Mouse (Mus musculus) kidney, postnatal 0 days (tissue): ENCODE results near the gene H2afx. TPM values are rescaled to one million over a fixed set of nuclear protein-coding genes. Genes with fewer than 3 reads are reported as not detected.
A peak's percentile ranks its signal among the peaks of the same experiment; 100 is the strongest.

ENCODE experiments used
- ATAC-seq: fragments of 200-750 bp; cut with Nextera tagmentation; replicated peaks from 2 replicates; pipeline ENCODE4 v1.8.0; 2017; ENCODE audit warnings: low read depth, moderate number of reproducible peaks, moderate TSS enrichment, moderate library complexity; ENCODE audit not compliant: low FRiP score
- DNase-seq: peaks from one replicate; pipeline ENCODE4 v3.0.0-alpha.2; 2016; ENCODE audit warnings: low spot score
- H3K27ac ChIP-seq: fragments of 300-500 bp; sonication (generic); 2 replicates; pipeline ENCODE4 v1.5.1; 2014; ENCODE audit warnings: mild to moderate bottlenecking
- H3K27me3 ChIP-seq: fragments of 300-500 bp; sonication (generic); 2 replicates; pipeline ENCODE4 v1.6.1; 2014; ENCODE audit warnings: low read length, mixed read lengths; ENCODE audit not compliant: insufficient read depth
- H3K36me3 ChIP-seq: fragments of 300-500 bp; sonication (generic); 2 replicates; pipeline ENCODE4 v1.6.1; 2014; ENCODE audit warnings: low read length, mixed read lengths; ENCODE audit not compliant: insufficient read depth
- H3K4me1 ChIP-seq: fragments of 300-500 bp; sonication (generic); replicated peaks from 2 replicates; pipeline ENCODE4 v1.6.1; 2014; ENCODE audit warnings: antibody characterized with exemption, low read length, mixed read lengths; ENCODE audit not compliant: insufficient read depth
- H3K4me2 ChIP-seq: fragments of 300-500 bp; sonication (generic); 2 replicates; pipeline ENCODE4 v1.6.1; 2014; ENCODE audit warnings: mild to moderate bottlenecking, low read length, moderate library complexity, mixed read lengths
- H3K4me3 ChIP-seq: fragments of 300-500 bp; sonication (generic); replicated peaks from 2 replicates; pipeline ENCODE4 v1.5.1; 2014; ENCODE audit warnings: low read depth, low read length
- H3K9ac ChIP-seq: fragments of 300-500 bp; sonication (generic); 2 replicates; pipeline ENCODE4 v1.6.1; 2014; ENCODE audit warnings: low read depth, low read length
- H3K9me3 ChIP-seq: fragments of 300-500 bp; sonication (generic); replicated peaks from 2 replicates; pipeline ENCODE4 v1.6.1; 2016; ENCODE audit warnings: low read length, inconsistent platforms, mixed read lengths
- CTCF ChIP-seq: IDR thresholded peaks from 2 replicates; pipeline ENCODE4 v1.5.1; 2016; ENCODE audit warnings: antibody characterized with exemption, low read depth, mild to moderate bottlenecking, moderate library complexity
- WGBS: fragments of 180-500 bp; shearing (Covaris S2); extraction: QIAGEN DNeasy Blood & Tissue Kit; methylation state at CpG from one replicate; pipeline ENCODE4 v1.1.7; 2014; 5-methylcytosine and 5-hydroxymethylcytosine counted together
- polyA plus RNA-seq: library from polyadenylated mRNA; unstranded; fragments of >200 nt; fragmentation: Nextera tagmentation; extraction: Ambion mirVana; gene quantifications from 2 replicates; pipeline ENCODE4 v1.2.1, GENCODE M21; 2015

H2afx gene
- polyA plus RNA-seq, 1 experiment from 2014 or later = 186 TPM

GRCm38 (mm10) chr9:44336964-44337363 is 2.5 kb downstream of the H2afx start:
- Histone ChIP-seq H3K9me3 (no peaks in the 10 kb centered on the region), H3K36me3 (peaks cover 15% of the 10 kb centered on the region; the same call in 1 of the 2 replicates), H3K4me2 (peak overlapping the region; percentile 90), H3K4me3 (peak overlapping the region; percentile 85), H3K4me1 (peaks cover 6% of the 10 kb centered on the region; the same call in 1 of the 2 replicates), H3K27me3 (no peaks in the 10 kb centered on the region), H3K27ac (no peak overlapping the region), H3K9ac (0 out of 2 replicates have a peak overlapping the region, but pooled peaks have one; percentile 88)
- ATAC-seq (no peak), DNase-seq (no peak)
- 62% methylated on average over 3 of the region's 3 CpGs for WGBS
- no peak for TF ChIP-seq CTCF

- no peak for TF ChIP-seq CTCF
- 57% methylated on average over 9 of the region's 9 CpGs for WGBS
- Histone ChIP-seq H3K4me3 (no peak overlapping the region), H3K9ac (0 out of 2 replicates have a peak overlapping the region, but pooled peaks have one; percentile 23), H3K36me3 (peaks cover 12% of the 10 kb centered on the region; the same call in 1 of the 2 replicates), H3K9me3 (no peaks in the 10 kb centered on the region), H3K4me2 (peak overlapping the region; percentile 90), H3K27me3 (no peaks in the 10 kb centered on the region), H3K27ac (peak overlapping the region; percentile 31; the same call in 1 of the 2 replicates), H3K4me1 (peaks cover 6% of the 10 kb centered on the region; the same call in 1 of the 2 replicates)
- no peak for ATAC-seq
- no peak for DNase-seq
Observed at GRCm38 (mm10) chr9:44337436-44338169, 3.1 kb downstream of the H2afx start.

GRCm38 (mm10) chr9:44338574-44338973 is 4.1 kb downstream of the H2afx start:
- DNase-seq = no peak
- Histone ChIP-seq H3K9me3 (no peaks in the 10 kb centered on the region), H3K4me2 (no peak overlapping the region), H3K27ac (no peak overlapping the region), H3K4me1 (peaks cover 11% of the 10 kb centered on the region; the same call in 1 of the 2 replicates), H3K9ac (no peak overlapping the region), H3K4me3 (no peak overlapping the region), H3K36me3 (peaks cover 7% of the 10 kb centered on the region; the same call in 1 of the 2 replicates), H3K27me3 (no peaks in the 10 kb centered on the region)
- peak; percentile 24; the same call in 1 of the 2 replicates for TF ChIP-seq CTCF
- WGBS = 70% methylated on average over 5 of the region's 5 CpGs
- no peak for ATAC-seq

- Histone ChIP-seq H3K4me2 (no peak overlapping the region), H3K9me3 (no peaks in the 10 kb centered on the region), H3K27me3 (no peaks in the 10 kb centered on the region), H3K4me3 (no peak overlapping the region), H3K9ac (0 out of 2 replicates have a peak overlapping the region, but pooled peaks have one; percentile 1), H3K27ac (no peak overlapping the region), H3K4me1 (peaks cover 11% of the 10 kb centered on the region; the same call in 1 of the 2 replicates), H3K36me3 (peaks cover 7% of the 10 kb centered on the region; the same call in 1 of the 2 replicates)
- DNase-seq (no peak), ATAC-seq (no peak)
- 91% methylated on average over 5 of the region's 5 CpGs for WGBS
- no peak for TF ChIP-seq CTCF
Observed at GRCm38 (mm10) chr9:44341487-44341886, 7.0 kb downstream of the H2afx start.

GRCm38 (mm10) chr9:44342173-44342572 is 7.7 kb downstream of the H2afx start:
- Histone ChIP-seq H3K4me2 (no peak overlapping the region), H3K27me3 (no peaks in the 10 kb centered on the region), H3K27ac (no peak overlapping the region), H3K9ac (no peak overlapping the region), H3K9me3 (no peaks in the 10 kb centered on the region), H3K4me1 (peaks cover 6% of the 10 kb centered on the region; the same call in 1 of the 2 replicates), H3K36me3 (peaks cover 7% of the 10 kb centered on the region; the same call in 1 of the 2 replicates), H3K4me3 (no peak overlapping the region)
- DNase-seq (no peak), ATAC-seq (no peak)
- no peak for TF ChIP-seq CTCF
- WGBS = 44% methylated on average over 3 of the region's 3 CpGs

GRCm38 (mm10) chr9:44342605-44343004 is 8.1 kb downstream of the H2afx start:
- H3K27ac ChIP-seq = no peak overlapping the region
- H3K27me3 ChIP-seq = no peaks in the 10 kb centered on the region
- ATAC-seq (no peak), DNase-seq (no peak)
- H3K4me3 ChIP-seq = no peak overlapping the region
- peak overlapping the region; percentile 68; the same call in 1 of the 2 replicates for H3K4me2 ChIP-seq
- 78% methylated on average over 1 of the region's 1 CpGs for WGBS
- no peaks in the 10 kb centered on the region for H3K9me3 ChIP-seq
- H3K36me3 ChIP-seq = peaks cover 6% of the 10 kb centered on the region; the same call in 1 of the 2 replicates
- no peak for TF ChIP-seq CTCF
- H3K4me1 ChIP-seq = peaks cover 5% of the 10 kb centered on the region; the same call in 1 of the 2 replicates
- 0 out of 2 replicates have a peak overlapping the region, but pooled peaks have one; percentile 63 for H3K9ac ChIP-seq
